Mouse (Mus musculus) forebrain, embryonic 12.5 days (tissue): ENCODE measurements at regions not wholly inside any gene's neighbourhood (a gene's known extent, or its start where the extent isn't known, plus 50 kb on each side); places are given as distances from the start of the nearest gene placed in this dataset.

ENCODE experiments used
- ATAC-seq: fragments of 200-750 bp; cut with Nextera tagmentation; 2 replicates; pipeline ENCODE4 v1.8.0; 2017; ENCODE audit warnings: moderate TSS enrichment; ENCODE audit not compliant: low FRiP score
- H3K27ac ChIP-seq: fragments of 300-500 bp; sonication (generic); 2 replicates; pipeline ENCODE4 v1.5.1; 2016; ENCODE audit warnings: mild to moderate bottlenecking
- H3K27me3 ChIP-seq: fragments of 300-500 bp; sonication (generic); 2 replicates; pipeline ENCODE4 v1.6.1; 2016; ENCODE audit warnings: mild to moderate bottlenecking
- H3K36me3 ChIP-seq: fragments of 300-500 bp; sonication (generic); replicated peaks from 2 replicates; pipeline ENCODE4 v1.6.1; 2016; ENCODE audit warnings: mild to moderate bottlenecking
- H3K4me1 ChIP-seq: fragments of 300-500 bp; sonication (generic); 2 replicates; pipeline ENCODE4 v1.6.1; 2016
- H3K4me2 ChIP-seq: fragments of 300-500 bp; sonication (generic); 2 replicates; pipeline ENCODE4 v1.6.1; 2016; ENCODE audit warnings: mild to moderate bottlenecking, moderate library complexity
- H3K4me3 ChIP-seq: fragments of 300-500 bp; sonication (generic); replicated peaks from 2 replicates; pipeline ENCODE4 v1.5.1; 2016; ENCODE audit warnings: mild to moderate bottlenecking
- H3K9ac ChIP-seq: fragments of 300-500 bp; sonication (generic); 2 replicates; pipeline ENCODE4 v1.6.1; 2016; ENCODE audit warnings: mild to moderate bottlenecking
- H3K9me3 ChIP-seq: fragments of 300-500 bp; sonication (generic); 2 replicates; pipeline ENCODE4 v1.6.1; 2016
- WGBS: fragments of 180-500 bp; shearing (Covaris S2); methylation state at CpG from one replicate; pipeline ENCODE4 v1.1.7; 2016; 5-methylcytosine and 5-hydroxymethylcytosine counted together

GRCm38 (mm10) chr11:44330851-44331773 is 68.8 kb upstream of the Il12b start:
- ATAC-seq = peak; percentile 64
- no peak overlapping the region for H3K27ac ChIP-seq
- no peaks in the 10 kb centered on the region for H3K9me3 ChIP-seq
- H3K27me3 ChIP-seq = peaks cover 6% of the 10 kb centered on the region; the same call in 1 of the 2 replicates
- H3K9ac ChIP-seq = no peak overlapping the region
- H3K4me3 ChIP-seq = no peak overlapping the region
- no peaks in the 10 kb centered on the region for H3K36me3 ChIP-seq
- H3K4me2 ChIP-seq = no peak overlapping the region
- WGBS = 41% methylated on average over 15 of the region's 15 CpGs
- H3K4me1 ChIP-seq = no peaks in the 10 kb centered on the region; the same call in 1 of the 2 replicates

DNA sequence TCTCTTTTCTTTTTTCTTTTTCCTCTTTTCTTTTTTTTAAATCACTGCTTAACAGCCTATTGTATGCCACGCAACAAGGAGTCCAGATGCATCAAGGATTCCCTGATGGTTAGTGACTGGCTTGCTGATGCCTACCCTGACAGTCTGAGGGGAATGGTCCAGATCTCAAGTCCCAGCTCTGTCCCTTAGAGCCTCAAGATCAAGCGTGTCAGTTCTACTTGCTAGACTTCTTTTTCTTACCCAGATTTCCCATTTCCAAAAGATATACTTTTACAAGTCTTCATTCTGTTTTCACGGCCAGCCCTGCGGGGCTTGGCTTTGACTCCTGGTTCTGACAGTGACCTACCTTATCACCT is 68.1 kb upstream of the Il12b start:
- 63% methylated on average over 4 of the region's 4 CpGs for WGBS
- Histone ChIP-seq H3K9ac (no peak overlapping the region), H3K9me3 (no peaks in the 10 kb centered on the region), H3K36me3 (no peaks in the 10 kb centered on the region), H3K27ac (no peak overlapping the region), H3K4me2 (no peak overlapping the region), H3K4me3 (no peak overlapping the region), H3K4me1 (no peaks in the 10 kb centered on the region; the same call in 1 of the 2 replicates), H3K27me3 (peaks cover 6% of the 10 kb centered on the region; the same call in 1 of the 2 replicates)
- ATAC-seq = no peak

GRCm38 (mm10) chr11:44340531-44340930 is 59.3 kb upstream of the Il12b start:
- Histone ChIP-seq H3K4me2 (no peak overlapping the region), H3K4me1 (no peaks in the 10 kb centered on the region), H3K27me3 (no peaks in the 10 kb centered on the region), H3K27ac (no peak overlapping the region), H3K36me3 (no peaks in the 10 kb centered on the region), H3K9ac (no peak overlapping the region), H3K9me3 (no peaks in the 10 kb centered on the region), H3K4me3 (no peak overlapping the region)
- ATAC-seq = no peak

DNA sequence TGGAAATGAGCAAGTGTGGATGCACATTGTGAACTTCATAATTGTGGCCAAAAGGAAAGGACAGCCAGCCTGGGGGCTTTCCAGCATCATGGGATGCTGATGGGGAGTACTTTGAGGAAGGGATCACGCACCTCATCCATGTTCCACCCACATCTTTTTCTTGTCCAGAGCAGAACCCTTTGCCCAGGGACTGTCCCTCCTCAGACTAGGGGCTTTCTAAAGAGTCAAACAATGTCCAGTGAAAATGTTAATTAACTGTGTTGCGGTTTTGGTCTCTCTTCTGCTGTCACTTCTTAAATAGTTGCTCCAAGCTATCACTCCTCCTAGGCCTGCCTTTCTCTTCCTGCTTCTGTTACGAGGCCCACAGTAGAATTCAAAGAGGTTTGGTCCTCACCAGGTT is 51.6 kb upstream of the Il12b start:
- H3K4me2 ChIP-seq = no peak overlapping the region
- 74% methylated on average over 3 of the region's 3 CpGs for WGBS
- H3K9me3 ChIP-seq = no peaks in the 10 kb centered on the region
- H3K27me3 ChIP-seq = no peaks in the 10 kb centered on the region
- H3K36me3 ChIP-seq = no peaks in the 10 kb centered on the region
- H3K27ac ChIP-seq = no peak overlapping the region
- no peak overlapping the region for H3K9ac ChIP-seq
- no peak overlapping the region for H3K4me3 ChIP-seq
- H3K4me1 ChIP-seq = no peaks in the 10 kb centered on the region
- ATAC-seq = no peak

DNA sequence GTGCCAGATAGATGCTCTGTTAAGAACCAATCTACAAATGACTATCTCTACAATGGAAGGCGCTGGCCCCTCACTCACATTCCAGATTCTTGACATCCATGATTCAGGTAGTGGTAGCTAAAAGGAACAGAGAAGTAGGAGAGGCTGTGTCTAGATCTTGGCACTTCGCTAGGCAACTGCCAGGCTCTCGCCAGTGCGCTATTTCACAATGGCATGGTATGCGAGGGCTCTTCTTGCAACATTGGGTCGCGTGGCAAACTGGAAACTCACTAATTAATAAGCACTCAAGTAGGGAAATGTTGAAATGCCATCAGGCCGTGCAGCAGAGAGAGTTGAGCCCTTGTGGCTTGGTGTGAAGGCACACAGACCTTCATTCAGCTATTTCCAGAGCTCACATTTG is 50.3 kb upstream of the Il12b start:
- Histone ChIP-seq H3K9me3 (no peaks in the 10 kb centered on the region), H3K4me3 (no peak overlapping the region), H3K27ac (no peak overlapping the region), H3K36me3 (no peaks in the 10 kb centered on the region), H3K4me1 (no peaks in the 10 kb centered on the region), H3K9ac (no peak overlapping the region), H3K27me3 (no peaks in the 10 kb centered on the region), H3K4me2 (no peak overlapping the region)
- no peak for ATAC-seq
- WGBS = 87% methylated on average over 8 of the region's 8 CpGs
